Mouse (Mus musculus) lung, embryonic 16.5 days (tissue): ENCODE measurements around the gene Chrdl2. TPM values are rescaled to one million over a fixed set of nuclear protein-coding genes. Genes with fewer than 3 reads are reported as not detected.
"Not testable (repeated sequence)": the region's sequence is repeated elsewhere in the genome, so short reads cannot be mapped to it uniquely, and the experiment has no call there.

Experiments
- ATAC-seq: fragments of 200-750 bp; cut with Nextera tagmentation; 2 replicates; pipeline ENCODE4 v1.8.0; 2017; ENCODE audit warnings: low read depth, mild to moderate bottlenecking, moderate library complexity
- H3K27ac ChIP-seq: fragments of 300-500 bp; sonication (generic); 2 replicates; pipeline ENCODE4 v1.5.1; 2014; ENCODE audit warnings: mild to moderate bottlenecking, control low read depth, low read length
- H3K27me3 ChIP-seq: fragments of 300-500 bp; sonication (generic); 2 replicates; pipeline ENCODE4 v1.6.1; 2014; ENCODE audit warnings: low read depth, low read length, mixed read lengths; ENCODE audit not compliant: control insufficient read depth, insufficient read depth
- H3K36me3 ChIP-seq: fragments of 300-500 bp; sonication (generic); 2 replicates; pipeline ENCODE4 v1.6.1; 2014; ENCODE audit warnings: low read length; ENCODE audit not compliant: control insufficient read depth, insufficient read depth
- H3K4me1 ChIP-seq: fragments of 300-500 bp; sonication (generic); replicated peaks from 2 replicates; pipeline ENCODE4 v1.6.1; 2014; ENCODE audit warnings: low read length, mixed read lengths; ENCODE audit not compliant: control insufficient read depth, insufficient read depth
- H3K4me2 ChIP-seq: fragments of 300-500 bp; sonication (generic); 2 replicates; pipeline ENCODE4 v1.6.1; 2014; ENCODE audit warnings: low read depth, low read length, control low read depth
- H3K4me3 ChIP-seq: fragments of 300-500 bp; sonication (generic); 2 replicates; pipeline ENCODE4 v1.5.1; 2014; ENCODE audit warnings: mild to moderate bottlenecking, low read length, control low read depth
- H3K9ac ChIP-seq: fragments of 300-500 bp; sonication (generic); 2 replicates; pipeline ENCODE4 v1.6.1; 2014; ENCODE audit warnings: low read length, control low read depth
- H3K9me3 ChIP-seq: fragments of 300-500 bp; sonication (generic); 2 replicates; pipeline ENCODE4 v1.6.1; 2016; ENCODE audit warnings: low read length; ENCODE audit not compliant: control insufficient read depth
- WGBS: fragments of 180-500 bp; shearing (Covaris S2); extraction: QIAGEN DNeasy Blood & Tissue Kit; methylation state at CpG from one replicate; pipeline ENCODE4 v1.1.7; 2014; 5-methylcytosine and 5-hydroxymethylcytosine counted together
- polyA plus RNA-seq: library from polyadenylated mRNA; unstranded; fragments of >200 nt; fragmentation: Nextera tagmentation; extraction: Ambion mirVana; gene quantifications from 2 replicates; pipeline ENCODE4 v1.2.1, GENCODE M21; 2015

Chrdl2 gene
- polyA plus RNA-seq, 1 experiment from 2014 or later: not detected

DNA sequence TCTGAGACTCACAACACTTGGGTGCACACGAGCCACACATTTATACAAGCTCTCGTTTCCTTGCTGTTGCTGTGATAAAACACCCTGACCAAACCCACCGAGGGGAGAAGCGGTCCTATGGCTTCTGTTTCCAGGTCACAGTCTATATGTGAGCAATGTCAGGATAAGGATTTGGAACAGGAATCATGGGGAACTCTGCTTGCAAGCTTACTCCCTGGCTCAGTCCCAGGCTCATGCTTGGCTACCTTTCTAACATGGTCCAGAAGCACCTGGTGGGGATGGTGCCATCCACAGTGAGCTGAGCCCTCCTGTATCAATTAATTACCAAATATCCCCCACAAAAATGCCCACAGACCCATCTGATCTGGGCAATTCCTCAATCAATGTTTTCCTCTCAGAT lies 36.8 kb upstream of the Chrdl2 start:
- H3K27me3 ChIP-seq: no peaks in the 10 kb centered on the region
- H3K4me3 ChIP-seq: no peak overlapping the region
- H3K4me2 ChIP-seq: no peak overlapping the region
- H3K36me3 ChIP-seq: no peaks in the 10 kb centered on the region
- WGBS: 82% methylated on average over 4 of the region's 4 CpGs
- H3K9me3 ChIP-seq: no peaks in the 10 kb centered on the region
- no peak for ATAC-seq
- H3K9ac ChIP-seq: no peak overlapping the region
- H3K4me1 ChIP-seq: peaks cover 14% of the 10 kb centered on the region
- H3K27ac ChIP-seq: no peak overlapping the region

DNA sequence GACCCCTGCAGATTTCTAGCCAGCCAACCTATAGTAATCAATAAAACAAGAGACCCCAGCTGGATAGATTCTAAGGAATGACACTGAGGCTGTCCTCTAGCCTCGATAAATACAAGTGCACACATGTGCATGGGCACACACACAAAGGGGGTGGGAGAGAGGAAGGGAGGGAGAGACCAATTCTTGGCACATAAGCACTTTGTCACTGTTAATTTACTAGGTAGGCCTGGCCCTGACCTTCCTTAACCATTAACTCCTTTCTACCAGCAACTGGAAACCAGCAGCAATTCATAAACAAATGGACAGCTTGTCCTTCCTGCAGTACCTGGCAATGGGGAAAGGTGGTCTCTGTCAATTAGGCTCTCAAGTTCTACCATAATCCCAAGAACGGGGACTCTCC lies 34.0 kb upstream of the Chrdl2 start:
- H3K4me2 ChIP-seq: no peak overlapping the region
- no peak overlapping the region for H3K4me3 ChIP-seq
- 55% methylated on average over 2 of the region's 2 CpGs for WGBS
- no peaks in the 10 kb centered on the region for H3K9me3 ChIP-seq
- H3K36me3 ChIP-seq: no peaks in the 10 kb centered on the region
- peaks cover 19% of the 10 kb centered on the region for H3K4me1 ChIP-seq
- no peaks in the 10 kb centered on the region for H3K27me3 ChIP-seq
- ATAC-seq: no peak
- H3K9ac ChIP-seq: no peak overlapping the region
- H3K27ac ChIP-seq: no peak overlapping the region

DNA sequence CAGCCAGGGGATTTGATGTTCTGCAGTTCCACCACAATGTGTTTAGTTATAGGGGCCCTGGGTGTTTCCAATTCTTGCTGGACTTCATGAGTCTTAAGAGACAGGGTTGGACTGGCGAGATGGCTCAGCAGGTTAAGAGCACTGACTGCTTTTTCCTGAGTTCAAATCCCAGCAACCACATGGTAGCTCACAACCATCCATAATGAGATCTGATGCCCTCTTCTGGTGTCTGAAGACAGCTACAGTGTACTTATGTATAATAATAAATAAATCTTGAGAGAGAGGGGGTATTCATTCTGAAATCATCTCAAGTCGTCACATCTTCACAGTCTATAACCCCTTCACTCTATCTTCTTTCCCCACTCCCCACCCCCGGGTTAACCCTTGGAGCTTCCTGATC lies 33.1 kb upstream of the Chrdl2 start:
- H3K4me3 ChIP-seq, H3K9ac ChIP-seq, H3K36me3 ChIP-seq, ATAC-seq, H3K27me3 ChIP-seq, H3K9me3 ChIP-seq, H3K27ac ChIP-seq, H3K4me2 ChIP-seq: not testable (repeated sequence)
- peaks cover 22% of the 10 kb centered on the region for H3K4me1 ChIP-seq
- 84% methylated on average over 3 of the region's 3 CpGs for WGBS

DNA sequence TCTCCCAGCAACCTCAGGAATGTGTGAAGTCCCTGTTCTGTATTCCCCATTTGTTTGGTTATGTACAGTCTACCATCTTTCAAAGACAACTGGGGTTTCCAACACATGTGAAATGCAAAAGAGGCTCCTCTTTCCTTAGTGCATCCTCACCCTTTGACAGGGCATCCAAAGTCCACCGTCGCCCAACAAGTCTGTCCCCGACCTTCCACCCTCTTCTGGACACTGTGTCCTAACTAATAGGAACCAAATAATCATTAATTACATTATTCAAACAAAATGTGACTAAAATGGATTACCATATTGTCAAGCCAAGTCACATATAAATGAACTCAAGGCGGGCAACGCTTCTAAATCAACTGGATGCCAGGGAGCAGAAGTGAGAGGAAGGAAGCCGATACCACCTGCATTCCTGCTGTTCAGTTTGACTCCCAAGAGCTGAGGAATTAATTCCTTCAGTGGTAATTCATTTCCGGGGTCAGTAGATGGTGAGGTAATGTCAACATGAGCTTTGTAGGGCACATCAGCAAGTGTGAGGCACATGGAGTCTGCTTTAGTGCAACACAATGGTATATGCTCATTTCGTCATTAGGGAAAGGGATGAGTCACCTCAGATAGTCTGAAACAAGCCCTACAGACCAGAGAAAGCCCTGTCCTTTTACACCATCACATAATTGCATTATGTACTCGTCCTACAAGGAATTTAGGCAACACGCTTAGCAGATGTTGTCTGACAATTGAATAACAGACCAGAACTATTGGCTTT lies 31.6 kb upstream of the Chrdl2 start:
- no peaks in the 10 kb centered on the region for H3K9me3 ChIP-seq
- no peak overlapping the region for H3K4me3 ChIP-seq
- no peak overlapping the region for H3K4me2 ChIP-seq
- 55% methylated on average over 10 of the region's 10 CpGs for WGBS
- peaks cover 24% of the 10 kb centered on the region for H3K4me1 ChIP-seq
- H3K9ac ChIP-seq: no peak overlapping the region
- H3K36me3 ChIP-seq: no peaks in the 10 kb centered on the region
- no peak for ATAC-seq
- no peaks in the 10 kb centered on the region for H3K27me3 ChIP-seq
- peak overlapping the region; percentile 1; the same call in 1 of the 2 replicates for H3K27ac ChIP-seq

DNA sequence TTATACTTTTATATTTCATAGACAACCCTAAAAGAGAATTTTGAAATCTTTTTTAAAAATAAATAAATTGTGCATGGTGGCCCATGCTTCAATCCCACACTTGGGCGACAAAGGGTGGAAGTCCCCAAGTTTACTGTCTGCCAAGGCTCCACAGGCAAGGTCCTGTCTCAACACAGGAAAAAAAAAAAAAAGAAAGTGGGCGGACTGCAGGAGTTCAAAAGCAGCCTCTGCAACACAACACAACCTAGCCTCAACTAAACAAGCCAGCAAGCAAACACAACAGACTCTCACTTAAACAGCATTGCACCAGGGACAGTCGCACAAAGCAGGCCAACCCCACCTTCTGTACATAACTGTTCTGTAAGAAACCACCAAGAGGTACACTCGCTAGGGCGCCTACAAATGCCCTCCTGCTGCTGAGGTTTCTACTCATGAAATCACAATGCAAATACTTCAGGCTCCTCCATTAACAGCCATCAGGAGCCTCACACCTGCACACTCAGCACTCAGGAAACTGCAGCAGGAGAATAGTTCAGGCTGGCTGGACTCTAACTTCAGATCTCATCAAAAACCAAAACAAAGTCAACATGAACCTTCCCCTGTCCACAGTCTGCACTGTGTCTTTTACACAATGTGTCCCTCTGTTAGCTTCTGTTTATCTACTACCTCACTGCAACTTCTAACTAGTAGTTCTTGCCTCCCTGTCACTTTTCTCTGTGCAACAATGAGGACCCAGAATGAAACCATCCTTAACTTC lies 30.0 kb upstream of the Chrdl2 start:
- peak overlapping the region; percentile 20; the same call in 1 of the 2 replicates for H3K4me2 ChIP-seq
- H3K36me3 ChIP-seq: no peaks in the 10 kb centered on the region
- 55% methylated on average over 5 of the region's 5 CpGs for WGBS
- peaks cover 24% of the 10 kb centered on the region for H3K4me1 ChIP-seq
- H3K27ac ChIP-seq: peak overlapping the region; percentile 67
- peak; percentile 28; the same call in 1 of the 2 replicates for ATAC-seq
- H3K9me3 ChIP-seq: no peaks in the 10 kb centered on the region
- H3K4me3 ChIP-seq: no peak overlapping the region
- H3K9ac ChIP-seq: no peak overlapping the region
- H3K27me3 ChIP-seq: no peaks in the 10 kb centered on the region

DNA sequence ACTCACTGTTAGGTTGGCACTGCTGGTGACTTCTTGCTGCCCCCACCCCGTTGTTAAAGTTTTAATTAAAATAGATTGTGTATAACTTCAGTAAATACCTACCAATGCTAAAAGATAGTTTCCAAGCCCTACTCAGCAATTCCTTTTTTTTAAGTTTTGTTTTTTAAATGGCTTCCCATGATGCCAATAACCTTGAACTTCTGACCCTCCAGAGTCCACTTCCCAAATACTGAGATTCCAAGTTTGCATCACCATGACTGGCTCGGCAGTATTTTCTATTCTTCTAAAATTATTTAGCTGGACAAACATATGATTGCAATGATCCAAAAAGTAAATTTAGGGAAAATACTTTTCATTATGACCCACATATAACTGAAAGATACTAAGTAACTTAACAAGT lies 27.9 kb upstream of the Chrdl2 start:
- H3K4me1 ChIP-seq: peaks cover 24% of the 10 kb centered on the region
- H3K4me2 ChIP-seq: no peak overlapping the region
- no peaks in the 10 kb centered on the region for H3K27me3 ChIP-seq
- 70% methylated on average over 2 of the region's 2 CpGs for WGBS
- H3K9ac ChIP-seq: no peak overlapping the region
- no peaks in the 10 kb centered on the region for H3K36me3 ChIP-seq
- no peaks in the 10 kb centered on the region for H3K9me3 ChIP-seq
- no peak overlapping the region for H3K27ac ChIP-seq
- no peak for ATAC-seq
- H3K4me3 ChIP-seq: no peak overlapping the region

DNA sequence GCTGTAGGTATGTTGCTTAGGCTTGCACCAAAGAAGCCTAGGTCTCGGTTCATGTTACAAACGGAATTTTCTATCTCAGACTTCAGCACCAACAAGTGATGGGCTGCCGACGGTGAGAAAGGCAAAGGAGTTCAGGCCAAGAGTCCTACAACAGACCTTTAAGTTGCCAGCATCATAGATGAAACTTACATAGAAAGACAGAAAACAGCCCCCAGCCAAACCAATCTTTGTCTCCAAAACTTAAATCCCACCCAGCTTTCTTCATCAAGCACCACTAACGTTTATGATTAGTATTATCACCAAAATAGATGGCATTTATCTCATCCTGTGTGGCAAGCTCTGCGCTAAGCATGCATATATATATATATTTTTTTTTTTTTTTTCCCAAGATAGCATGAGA lies 26.9 kb upstream of the Chrdl2 start:
- Histone ChIP-seq H3K27me3 (no peaks in the 10 kb centered on the region), H3K9me3 (no peaks in the 10 kb centered on the region), H3K27ac (no peak overlapping the region; the same call in 1 of the 2 replicates), H3K36me3 (no peaks in the 10 kb centered on the region), H3K4me2 (peak overlapping the region; percentile 53), H3K4me3 (peak overlapping the region; percentile 74), H3K4me1 (peaks cover 23% of the 10 kb centered on the region), H3K9ac (peak overlapping the region; percentile 99)
- WGBS: 1% methylated on average over 6 of the region's 6 CpGs
- ATAC-seq: no peak

DNA sequence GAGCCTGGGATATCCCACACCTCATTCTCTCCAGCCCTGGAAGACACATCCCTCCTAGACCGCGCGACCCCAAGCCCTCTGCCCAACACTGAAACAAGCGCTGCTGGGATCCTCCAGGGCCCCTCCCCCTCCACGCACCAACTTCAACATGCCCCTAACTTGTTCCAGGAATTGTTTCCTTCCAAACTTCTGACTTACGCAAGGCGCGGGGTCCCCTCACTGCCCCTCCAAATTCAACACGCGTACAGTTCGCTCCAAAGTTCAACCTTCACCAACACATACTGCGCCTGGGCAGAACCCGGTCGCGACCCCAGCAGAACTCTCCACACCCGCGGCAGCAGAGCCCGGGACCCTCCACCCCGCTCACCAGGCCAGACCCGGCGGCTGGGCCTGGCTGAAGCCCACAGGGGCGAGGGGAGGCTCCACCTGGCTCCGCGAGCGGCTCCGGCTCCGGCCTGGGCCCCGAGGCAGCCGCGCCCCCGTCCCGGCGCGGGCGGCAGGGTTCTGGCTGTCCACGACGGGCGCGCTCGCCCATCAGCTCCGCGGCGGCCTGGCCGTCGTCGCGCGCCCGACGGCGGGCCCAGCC lies 26.3 kb upstream of the Chrdl2 start:
- peaks cover 18% of the 10 kb centered on the region for H3K4me1 ChIP-seq
- peak overlapping the region; percentile 99 for H3K9ac ChIP-seq
- WGBS: under 1% methylated on average over 49 of the region's 51 CpGs
- H3K36me3 ChIP-seq: no peaks in the 10 kb centered on the region
- peak overlapping the region; percentile 95 for H3K27ac ChIP-seq
- peak overlapping the region; percentile 53 for H3K4me2 ChIP-seq
- no peaks in the 10 kb centered on the region for H3K27me3 ChIP-seq
- H3K9me3 ChIP-seq: no peaks in the 10 kb centered on the region
- peak; percentile 73 for ATAC-seq
- H3K4me3 ChIP-seq: peak overlapping the region; percentile 74

DNA sequence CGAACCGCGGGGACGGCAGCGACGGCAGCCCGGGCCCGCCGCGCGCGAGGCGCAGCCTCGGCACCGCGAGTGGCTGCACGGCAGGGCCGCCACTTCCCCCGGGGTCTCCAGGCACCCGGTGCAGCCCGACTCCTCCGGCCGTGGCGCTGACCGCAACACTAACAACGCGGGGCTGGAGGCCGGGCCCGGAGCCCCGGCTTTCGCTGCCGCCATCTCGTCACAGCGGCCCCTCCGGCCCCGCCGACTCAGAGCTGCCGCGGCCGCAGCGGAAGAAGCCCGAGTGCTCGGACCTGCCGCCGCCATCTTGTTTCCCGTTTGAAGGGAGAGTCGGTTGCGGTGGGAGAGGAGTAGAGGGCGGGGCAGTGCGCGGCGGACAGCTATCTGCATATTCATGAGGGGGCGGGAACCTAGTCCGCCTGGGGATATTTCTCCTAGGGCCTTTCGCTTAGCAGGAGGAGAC lies 25.8 kb upstream of the Chrdl2 start, which contains the start of gene Rnf169:
Gene Rnf169 (minus strand): TSS at position 317 of the 460 bp plus-strand sequence.
- H3K9me3 ChIP-seq: no peaks in the 10 kb centered on the region
- peak within 1 kb of the TSS; percentile 99 for H3K9ac ChIP-seq
- peak; percentile 97 for ATAC-seq
- peak within 1 kb of the TSS; percentile 95 for H3K27ac ChIP-seq
- H3K36me3 ChIP-seq: no peaks in the 10 kb centered on the region
- WGBS: under 1% methylated on average over 55 of the region's 55 CpGs
- peaks cover 16% of the 10 kb centered on the region for H3K4me1 ChIP-seq
- peak within 1 kb of the TSS; percentile 74 for H3K4me3 ChIP-seq
- H3K27me3 ChIP-seq: no peaks in the 10 kb centered on the region
- H3K4me2 ChIP-seq: peak within 1 kb of the TSS; percentile 53
